Mouse (Mus musculus) lung, postnatal 10 days (tissue): Measurements from ENCODE around the gene Epc2.
"Not testable (repeated sequence)": the region's sequence is repeated elsewhere in the genome, so short reads cannot be mapped to it uniquely, and the experiment has no call there.

Source experiments
- DNase-seq: peaks from one replicate; pipeline ENCODE4 v3.0.0; 2021

The Epc2 gene

DNA sequence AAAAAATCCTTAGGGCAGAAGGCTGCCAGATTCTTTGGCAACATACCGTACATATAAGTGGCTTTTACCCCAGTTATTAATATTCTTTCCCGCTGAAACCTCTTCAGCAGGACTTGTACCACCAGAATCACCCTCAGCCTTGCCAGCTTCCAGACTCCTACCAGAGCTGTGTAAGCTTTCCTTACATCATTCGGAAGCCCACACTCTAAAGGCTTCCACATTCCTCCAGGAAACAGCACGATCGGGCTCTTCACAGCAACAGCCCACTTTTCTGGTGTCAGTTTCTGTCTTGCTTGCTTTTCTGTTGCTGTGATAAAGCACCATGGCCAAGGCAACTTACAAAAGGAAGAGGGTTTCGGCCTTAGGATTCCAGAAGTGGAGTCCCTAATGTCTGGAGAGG, 21.2 kb downstream of the Epc2 start:
- no peak for DNase-seq

DNA sequence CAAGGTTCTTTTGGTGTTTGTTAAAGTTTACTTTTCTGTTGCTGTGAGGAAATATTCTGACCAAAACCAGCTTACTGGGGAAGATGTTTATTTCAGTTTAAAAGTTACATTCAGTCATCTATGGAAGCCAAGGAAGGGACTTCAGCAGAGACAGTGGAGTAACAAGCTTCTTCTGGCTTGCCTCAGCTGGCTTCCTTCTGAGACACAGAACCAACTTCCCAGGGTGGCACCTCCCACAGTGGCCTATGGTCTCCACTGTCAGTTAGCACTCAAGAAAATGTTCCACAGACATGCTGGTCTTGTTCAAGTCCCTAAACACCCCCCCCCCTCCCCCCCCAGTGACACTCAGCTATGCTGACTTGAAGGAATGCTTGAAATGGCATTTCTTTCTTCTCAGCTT, 30.9 kb downstream of the Epc2 start:
- peak; percentile 68 for DNase-seq

DNA sequence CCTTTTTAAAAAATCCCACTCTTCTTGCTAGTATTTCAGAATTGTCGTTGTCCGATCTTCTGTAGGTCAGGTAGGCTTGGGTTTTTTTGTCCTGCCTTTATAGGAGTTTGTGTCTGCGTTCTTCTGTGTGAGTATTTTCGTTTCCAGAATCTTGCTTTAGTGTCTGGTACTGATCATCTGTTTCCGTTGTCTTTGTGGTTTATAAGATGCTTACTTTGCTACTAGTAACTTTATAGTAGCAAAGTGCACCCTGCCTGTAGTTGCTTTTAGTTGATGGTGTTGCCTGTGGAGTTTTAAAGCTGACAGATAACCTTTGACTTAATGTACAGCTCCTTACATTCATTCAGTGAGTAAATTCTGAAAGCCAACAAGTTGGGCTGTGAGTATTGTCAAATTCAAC, 32.1 kb downstream of the Epc2 start:
- DNase-seq, result no peak

DNA sequence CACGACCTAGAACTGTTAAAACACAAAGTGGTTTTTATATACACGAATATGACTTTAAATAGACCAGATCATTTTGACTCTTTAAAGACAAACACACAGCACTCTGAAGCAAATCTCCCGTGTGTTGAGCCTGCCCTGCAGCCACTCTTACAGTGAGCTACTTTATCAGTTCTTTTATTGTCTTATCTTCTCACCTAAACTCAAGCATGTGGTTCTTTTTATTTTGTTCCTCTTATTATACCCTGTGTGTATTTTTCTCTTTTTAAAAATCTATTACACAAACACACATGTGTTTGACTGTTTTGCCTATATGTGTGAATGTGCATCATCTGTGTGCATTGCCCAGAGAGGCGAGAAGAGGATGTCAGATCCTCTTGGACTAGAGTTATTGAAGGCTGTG, 50.1 kb downstream of the Epc2 start:
- DNase-seq, result no peak

DNA sequence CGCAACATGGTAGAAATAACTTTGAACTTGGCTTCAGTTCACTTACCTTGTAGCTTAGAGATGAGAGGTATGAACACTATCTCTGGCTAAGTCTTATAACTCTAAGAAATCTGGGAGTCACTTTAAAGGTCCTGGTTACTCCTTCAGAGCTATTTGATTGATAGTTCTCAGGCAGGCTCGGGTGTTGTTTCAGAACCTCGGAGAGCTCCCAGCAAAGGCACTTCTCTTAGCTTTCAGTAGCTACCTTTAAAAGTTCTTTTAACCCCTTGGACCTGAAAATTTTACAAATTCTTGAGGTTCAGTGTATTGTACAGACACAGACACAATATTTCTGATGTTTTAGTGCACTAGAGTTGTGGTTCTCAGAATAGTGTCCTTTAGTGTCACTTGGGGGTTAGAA, 52.3 kb downstream of the Epc2 start:
- peak; percentile 60 for DNase-seq

DNA sequence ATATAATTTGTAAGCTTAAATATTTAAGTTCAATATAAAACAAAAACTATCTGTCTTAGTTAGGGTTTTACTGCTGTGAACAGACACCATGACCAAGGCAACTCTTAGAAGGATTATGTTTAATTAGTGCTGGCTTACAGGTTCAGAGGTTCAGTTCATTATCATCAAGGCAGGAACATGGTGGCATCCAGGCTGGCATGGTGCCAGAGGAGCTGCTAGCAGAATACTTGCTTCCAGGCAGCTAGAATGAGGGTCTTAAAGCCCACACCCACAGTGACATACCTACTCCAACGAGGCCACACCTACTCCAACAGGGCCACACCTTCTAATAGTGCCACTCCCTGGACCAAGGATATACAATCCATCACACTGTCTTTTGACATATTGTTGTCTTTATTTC, 53.9 kb downstream of the Epc2 start:
- not testable (repeated sequence) for DNase-seq

DNA sequence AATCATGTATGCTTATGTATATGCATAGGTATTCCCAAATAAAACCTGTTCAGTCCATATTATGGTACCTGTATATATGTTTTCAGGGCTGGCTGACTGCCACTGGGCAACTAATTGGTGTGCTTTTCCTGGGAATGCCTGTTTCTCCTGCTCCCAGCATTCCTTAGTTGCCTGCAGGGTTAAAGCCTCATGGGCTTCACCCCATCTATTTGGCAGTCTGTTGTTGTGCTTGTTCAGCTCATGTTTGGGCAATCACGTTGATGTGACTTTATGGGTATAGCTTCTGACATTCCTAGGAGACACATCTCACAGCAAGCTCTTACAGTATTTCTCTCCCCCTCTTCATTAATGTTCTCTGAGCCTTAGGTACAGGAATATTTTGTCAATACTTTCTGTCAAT, 59.5 kb downstream of the Epc2 start:
- no peak for DNase-seq

DNA sequence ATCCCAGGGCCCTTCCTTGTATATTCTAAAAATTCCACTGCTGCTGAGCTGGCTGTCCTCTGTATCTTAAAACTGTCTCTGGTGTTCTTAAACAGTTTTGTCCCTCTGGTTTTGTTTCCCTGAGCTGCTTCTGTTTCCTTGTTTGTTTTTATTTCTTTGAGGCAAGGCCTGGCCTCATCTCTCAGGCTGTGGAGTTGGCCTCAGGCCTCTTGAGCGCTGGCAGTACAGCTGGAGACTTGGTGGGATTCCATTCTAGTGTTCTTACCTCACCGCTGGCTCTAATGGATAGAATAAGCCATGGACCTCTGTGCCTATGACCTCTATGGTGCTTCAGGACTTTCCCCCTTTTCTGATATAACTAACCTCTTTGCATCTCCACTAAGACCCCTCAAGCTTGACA, 64.7 kb downstream of the Epc2 start:
- DNase-seq, result no peak

DNA sequence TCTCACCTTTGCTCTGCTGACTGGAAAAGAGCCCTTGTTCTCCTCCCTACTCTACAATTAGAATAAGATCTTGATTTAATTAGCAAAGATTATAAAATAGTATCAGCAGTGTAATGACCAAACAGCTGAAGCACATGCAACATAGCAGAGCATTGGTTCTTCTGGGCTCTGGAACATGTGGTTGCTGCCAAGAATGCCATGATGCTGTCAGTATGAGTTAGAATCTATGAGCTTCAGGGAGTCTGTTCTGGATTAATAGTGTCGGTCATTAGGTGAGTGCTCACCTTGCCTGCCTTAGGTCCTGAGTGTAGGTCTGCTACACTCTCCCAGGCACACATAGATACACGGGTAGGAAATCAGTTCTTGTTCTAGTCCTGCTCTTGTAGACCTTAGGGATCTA, 69.1 kb downstream of the Epc2 start:
- DNase-seq, result no peak

DNA sequence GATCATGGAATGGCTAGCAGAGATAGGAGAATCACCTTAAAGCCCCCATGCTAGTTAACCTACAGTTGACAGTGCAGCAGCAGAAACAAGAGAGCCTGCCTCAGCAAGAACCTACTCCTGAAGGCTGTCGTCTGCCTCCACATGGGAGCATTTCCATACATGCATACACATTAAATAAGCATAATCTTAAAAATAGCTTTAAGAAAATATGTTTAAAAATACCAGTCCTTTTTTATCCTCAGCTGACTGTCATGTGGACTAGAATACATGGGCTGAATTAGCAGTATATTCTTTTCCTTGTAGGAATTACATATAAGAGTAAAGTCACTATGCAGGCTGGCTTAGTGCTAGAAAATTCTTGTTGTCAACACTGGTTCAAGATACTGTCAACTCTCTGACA, 69.7 kb downstream of the Epc2 start:
- no peak for DNase-seq

DNA sequence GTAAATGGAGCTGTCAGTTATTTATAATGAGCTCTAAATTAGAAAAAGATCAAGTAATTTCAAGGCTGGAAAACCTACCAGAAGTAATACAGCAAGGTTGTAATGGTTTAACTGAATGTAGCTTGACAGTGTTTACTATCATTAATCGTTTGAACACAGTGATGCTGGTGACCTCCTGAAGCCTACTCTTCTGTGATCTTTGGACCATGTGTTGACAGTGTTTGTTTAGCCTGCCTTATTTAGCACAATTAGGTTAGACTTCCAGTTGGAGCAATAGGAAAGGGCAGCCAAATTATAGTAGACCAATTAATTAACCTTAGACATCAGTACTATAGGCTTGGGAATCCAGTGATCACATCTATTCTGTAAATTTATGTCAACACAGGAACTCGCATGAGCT, 70.3 kb downstream of the Epc2 start:
- no peak for DNase-seq

DNA sequence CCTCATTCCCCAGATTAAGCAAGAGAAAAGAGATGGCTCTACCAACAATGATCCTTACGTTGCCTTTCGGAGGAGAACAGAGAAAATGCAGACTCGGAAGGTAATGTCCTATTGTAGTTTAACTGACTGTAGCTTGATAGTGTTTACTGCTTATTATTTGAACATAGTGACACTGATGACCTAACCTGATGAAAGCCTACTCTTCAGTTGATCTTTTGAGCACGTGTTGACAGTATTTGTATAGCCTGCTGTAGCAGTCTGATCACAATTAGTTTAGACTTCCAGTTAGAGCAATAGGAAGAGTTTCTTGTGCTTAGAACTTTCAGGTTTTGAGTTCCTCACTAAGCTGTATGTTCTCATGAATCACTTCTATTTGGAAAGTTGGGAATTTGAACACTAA, 71.3 kb downstream of the Epc2 start:
- DNase-seq, result no peak

DNA sequence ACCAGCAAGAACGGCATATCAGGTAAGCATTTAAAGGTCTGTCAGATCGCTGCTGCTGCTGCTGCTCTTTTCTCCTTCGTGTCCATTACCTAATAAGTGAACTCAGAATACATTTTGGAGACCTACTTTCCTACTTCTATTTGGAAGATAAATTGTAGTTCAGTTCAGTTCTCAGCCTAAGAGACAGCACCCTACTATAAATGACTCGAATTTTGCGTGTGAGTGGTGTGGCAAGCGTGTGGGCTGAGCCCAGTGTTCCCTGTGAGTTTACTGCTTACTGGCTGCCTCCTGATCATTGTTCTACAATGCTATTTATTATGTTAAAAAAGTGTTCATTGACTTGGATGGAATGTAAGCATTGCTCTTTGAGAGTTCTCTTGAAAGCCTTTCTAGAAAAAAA, 85.9 kb downstream of the Epc2 start:
- no peak for DNase-seq

DNA sequence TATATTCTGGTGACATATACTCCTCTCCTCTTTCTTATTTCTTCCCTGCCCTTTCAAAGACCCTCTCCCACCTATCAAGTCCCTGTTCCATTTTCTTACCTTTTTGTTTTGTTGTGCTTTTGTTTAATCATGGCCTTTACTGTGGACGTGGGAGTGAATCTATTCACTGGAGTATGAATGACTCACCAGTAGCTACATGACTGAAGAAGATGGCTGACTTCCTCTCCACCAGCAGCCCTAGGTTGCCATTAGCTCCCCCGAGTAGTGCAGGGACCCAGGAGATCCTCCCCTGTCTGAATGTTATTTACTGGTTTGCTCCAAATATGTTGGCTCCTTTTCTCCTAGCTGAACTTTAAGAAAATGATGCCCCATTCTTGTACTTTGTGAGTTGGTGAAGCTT, 86.8 kb downstream of the Epc2 start:
- DNase-seq, result no peak

DNA sequence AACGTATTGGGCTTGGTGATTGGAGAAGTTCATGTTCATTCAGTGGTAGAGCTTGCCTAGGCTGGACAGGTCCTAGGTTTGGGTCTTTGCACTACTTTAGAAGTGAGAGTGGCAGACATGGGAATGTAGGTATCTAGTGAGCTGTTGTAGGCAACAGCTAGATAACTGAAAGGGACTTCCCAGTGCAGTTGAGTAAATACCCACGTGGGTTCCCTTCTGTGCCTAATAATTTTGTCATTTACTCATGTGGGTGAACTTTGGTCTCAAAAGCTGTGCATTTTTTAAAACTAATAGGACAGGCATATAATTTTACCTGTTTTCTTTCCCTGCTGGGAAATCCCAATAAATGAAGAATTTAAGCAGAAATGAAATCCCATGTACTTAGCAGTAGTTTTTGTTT, 88.5 kb downstream of the Epc2 start:
- no peak for DNase-seq

DNA sequence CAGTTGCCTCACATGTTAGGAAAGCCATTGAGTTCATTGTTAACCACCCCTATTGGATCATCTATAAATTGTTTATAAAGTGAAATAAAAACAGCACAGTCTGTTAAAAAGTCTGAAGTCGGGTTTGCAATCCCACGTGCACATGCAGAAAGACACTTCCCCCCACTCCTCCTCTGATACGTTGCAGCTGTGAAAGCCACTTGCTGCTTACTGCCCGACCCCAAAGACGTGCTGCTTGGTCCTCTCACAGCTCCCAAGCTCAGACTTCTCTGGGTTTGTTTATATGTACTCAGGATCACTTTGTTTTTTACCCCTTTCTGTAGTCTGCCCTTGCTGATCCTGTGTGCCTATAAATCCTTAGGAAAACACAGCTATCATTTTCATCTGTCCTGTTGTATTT, 96.5 kb downstream of the Epc2 start:
- peak; percentile 19 for DNase-seq

DNA sequence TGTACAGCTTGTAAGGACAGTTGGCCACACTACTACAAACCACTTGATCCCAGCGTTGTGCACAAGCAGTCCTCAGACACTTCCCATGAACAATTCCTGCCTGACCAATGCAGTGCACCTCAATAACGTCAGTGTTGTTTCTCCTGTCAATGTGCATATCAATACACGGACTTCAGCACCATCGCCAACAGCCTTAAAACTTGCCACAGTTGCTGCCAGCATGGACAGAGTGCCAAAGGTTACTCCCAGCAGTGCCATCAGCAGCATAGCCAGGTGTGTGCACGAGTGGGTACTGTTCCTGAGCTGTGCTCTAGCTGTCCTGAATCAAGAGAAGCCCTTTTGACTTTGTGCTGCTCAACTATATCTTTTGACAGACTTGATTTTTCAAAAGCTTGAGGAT, 97.2 kb downstream of the Epc2 start:
- no peak for DNase-seq

DNA sequence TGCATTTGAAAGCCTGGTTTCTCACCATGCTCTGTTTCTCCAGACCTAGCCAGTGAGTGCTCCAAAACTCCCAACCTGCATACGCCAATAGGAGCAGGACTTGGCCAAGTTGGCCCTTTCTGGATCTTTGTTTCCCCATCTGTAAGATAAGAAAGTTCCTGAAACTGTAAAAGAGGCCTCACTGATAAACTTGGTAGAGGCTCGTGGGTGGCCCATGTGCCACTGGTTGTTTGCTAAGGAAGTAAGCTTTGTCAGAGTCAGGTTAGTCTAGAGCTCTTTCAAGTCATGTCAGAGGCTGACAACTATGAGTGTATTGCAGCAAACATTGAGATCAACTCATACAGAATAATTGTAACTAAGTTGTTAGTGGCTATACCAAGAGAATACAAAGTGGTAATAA, 101.8 kb downstream of the Epc2 start:
- no peak for DNase-seq

DNA sequence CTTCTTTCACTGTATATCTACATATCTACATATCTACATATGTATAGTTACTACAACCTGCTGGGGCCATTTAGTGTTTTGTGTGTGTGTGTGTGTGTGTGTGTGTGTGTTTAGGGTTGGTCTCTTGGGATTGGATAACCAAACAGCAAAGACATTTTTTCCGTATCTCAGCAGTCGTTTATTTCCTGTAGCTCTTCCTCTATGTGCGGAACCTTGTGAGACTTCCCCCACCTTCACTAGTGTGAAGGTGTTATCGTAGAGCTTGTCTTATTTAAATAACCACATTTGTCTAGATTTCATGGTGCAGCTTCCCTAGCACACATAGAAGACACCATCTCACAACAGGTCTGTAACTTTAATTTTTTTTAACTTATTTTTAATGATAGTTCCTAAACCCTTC, 106.1 kb downstream of the Epc2 start:
- no peak for DNase-seq

DNA sequence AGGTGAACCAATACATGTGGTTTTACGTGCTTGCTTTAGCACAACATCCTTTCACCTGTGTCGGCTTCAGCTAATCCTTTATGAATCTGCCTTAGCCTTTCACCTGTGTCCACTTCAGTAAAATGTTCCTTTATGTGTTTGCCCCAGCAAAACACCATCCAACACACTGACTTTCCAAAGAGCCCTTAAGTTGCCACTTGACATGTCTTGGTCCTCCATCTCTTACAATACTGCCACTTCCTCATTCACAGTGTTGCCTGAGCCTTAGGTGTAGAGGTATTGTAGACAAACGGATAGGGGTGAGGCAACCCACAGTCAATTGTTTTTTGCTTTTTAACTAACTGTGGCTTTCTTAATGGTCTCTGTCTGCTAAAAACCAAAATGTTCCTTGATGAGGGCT, 107.1 kb downstream of the Epc2 start:
- DNase-seq, result no peak

DNA sequence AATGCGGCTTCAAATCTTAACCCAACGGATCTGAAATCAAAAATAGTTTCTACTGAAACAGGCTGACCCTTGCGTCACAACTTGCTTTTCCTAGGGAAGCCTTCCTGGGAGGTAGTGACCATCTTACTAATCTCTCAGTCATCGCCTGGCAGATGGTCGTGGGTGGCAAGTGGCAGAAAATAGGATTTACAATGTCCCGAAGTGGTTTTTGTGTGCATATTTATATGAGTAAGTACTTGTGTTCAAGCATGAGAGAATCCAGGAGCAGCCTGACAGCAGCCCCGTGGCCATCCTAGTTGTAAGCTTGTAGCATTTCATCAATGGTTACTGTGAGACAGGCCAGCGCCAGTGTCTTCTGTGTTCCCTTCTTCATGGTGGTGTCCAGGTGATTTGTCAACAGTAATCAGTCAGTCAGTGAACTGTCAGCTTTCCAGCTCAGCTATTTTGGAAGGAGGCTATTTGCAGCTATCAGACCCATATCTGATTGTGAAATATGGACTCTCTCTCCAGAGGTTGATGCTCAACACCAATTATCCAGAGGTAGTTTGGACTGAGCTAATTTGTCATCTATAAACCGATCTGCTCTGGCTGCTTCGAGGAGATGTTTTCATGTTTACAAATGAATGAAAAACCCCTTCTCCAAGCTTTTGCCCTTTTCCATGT, 111.5 kb downstream of the Epc2 start:
- DNase-seq, result no peak

DNA sequence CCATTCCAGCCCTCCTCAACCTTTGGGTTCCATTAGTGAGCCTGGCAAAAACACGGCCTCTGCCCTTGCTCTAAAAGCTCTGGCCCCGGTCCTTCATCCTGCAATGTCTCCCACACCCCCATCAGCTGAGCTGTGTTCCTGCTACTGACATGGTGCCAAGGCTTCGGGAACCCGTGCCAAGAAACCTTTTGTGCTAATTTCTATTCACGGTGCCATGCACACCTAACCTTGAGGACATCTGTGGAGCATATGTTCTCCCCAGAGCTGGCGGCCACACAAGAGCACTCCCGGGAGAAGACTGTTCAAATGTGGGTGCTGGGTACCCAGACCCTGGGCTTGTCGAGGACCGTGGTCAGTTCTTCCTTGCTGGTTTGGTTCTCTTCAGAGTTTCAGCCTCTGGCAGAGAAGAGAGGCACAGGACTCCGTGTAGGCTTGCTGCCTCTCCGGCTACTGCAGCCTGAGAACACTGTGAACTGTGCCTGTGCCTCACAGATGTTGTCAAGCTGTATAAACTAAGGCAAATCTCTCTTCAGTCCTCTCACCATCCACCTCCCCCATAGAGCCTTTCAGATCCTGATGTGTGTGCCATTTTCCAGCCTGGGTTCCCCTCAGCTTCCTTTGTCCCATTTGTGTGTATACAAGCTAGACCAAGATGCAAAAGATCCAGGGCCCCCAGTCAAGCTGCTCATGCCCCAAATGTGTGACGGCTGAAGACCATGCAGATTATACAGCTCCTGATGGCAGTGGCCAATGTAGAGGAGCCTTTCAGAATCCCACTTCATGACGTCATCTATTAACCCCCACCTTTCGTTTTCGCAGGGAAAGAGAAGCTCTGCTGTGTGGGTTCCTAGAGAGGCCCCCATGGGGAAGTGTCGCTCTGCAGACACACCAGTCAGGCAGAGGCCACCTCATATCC, 118.8 kb downstream of the Epc2 start:
- no peak for DNase-seq

DNA sequence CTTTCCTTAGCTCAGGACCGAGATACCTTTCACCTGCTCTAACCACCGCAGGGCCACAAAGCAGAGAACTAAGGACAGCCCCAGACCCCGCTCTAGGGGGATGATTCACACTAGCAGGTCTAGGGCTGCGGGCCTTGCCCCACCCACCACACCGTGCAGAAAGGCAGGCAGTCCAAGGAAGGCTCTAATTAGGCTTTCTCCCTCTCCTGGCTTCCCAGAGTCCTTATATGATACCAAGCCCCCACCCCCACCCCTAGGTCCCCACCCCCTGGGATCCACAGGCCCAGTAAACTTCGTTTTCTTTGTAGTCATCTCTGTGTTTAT, 119.5 kb downstream of the Epc2 start:
- no peak for DNase-seq

DNA sequence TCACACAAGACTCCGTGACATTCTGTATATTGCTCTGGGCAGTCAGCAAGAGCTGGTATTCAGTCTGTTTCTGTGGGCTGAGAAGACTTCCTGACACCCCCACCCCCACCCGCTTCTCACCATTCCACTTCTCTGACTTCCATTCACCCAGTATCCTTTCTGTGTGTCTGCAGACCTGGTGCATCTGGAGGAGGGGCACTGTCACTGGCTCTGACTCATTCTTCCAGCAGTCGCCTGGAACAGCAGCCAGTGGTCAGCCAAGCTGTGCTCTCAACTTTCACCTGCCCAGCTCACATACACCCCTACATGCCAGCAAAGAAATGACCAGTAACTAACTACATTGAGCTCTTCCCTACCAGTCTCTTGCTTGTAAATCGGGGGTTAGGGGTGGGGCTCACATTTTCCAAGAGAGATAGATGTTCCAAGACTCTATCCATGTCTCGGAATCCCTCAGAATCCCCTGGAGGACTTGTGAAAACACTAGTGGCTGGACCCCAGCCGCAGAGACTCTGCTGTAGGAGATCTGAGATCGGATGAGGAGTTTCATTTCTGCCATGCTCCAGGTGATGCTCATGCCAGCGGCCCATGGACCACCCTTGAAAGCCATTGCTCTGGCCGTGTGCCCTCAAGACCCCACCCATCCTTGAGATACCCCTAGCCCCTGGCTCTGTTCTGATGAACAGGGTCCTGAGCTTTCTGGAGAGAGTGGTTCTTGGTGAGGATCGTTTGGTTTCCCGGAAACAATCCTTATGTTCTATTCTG, 120.1 kb downstream of the Epc2 start:
- DNase-seq, result no peak
